Mouse (Mus musculus): ENCODE measurements around the gene Otogl. TPM values are rescaled to one million over a fixed set of nuclear protein-coding genes. Genes with fewer than 3 reads are reported as not detected.
"Not testable (repeated sequence)": the region's sequence is repeated elsewhere in the genome, so short reads cannot be mapped to it uniquely, and the experiment has no call there.

Gene Otogl
- total RNA-seq, 2 experiments from 2014 or later: 0.42 TPM; not detected in 1

GRCm38 (mm10) chr10:107834452-107835239, 77.3 kb downstream of the Otogl start:
- ATAC-seq (replicated peaks; ENCODE audit: low FRiP score, poor library complexity, severe bottlenecking): no peak

- no peak for ATAC-seq (replicated peaks; ENCODE audit: low FRiP score, poor library complexity, severe bottlenecking)
Observed at GRCm38 (mm10) chr10:107829151-107829550, 82.8 kb downstream of the Otogl start.

- ATAC-seq (replicated peaks; ENCODE audit: low FRiP score, poor library complexity, severe bottlenecking): no peak
Observed at GRCm38 (mm10) chr10:107813814-107814483, 98.0 kb downstream of the Otogl start.

- ATAC-seq (replicated peaks; ENCODE audit: low FRiP score, poor library complexity, severe bottlenecking): no peak
Observed at GRCm38 (mm10) chr10:107810649-107811398, 101.1 kb downstream of the Otogl start.

- ATAC-seq (replicated peaks; ENCODE audit: low FRiP score, poor library complexity, severe bottlenecking): no peak
Observed at GRCm38 (mm10) chr10:107805203-107805602, 106.7 kb downstream of the Otogl start.

GRCm38 (mm10) chr10:107804285-107804684, 107.6 kb downstream of the Otogl start:
- not testable (repeated sequence) for ATAC-seq (replicated peaks; ENCODE audit: low FRiP score, poor library complexity, severe bottlenecking)

GRCm38 (mm10) chr10:107799671-107800353, 112.1 kb downstream of the Otogl start:
- no peak for ATAC-seq (replicated peaks; ENCODE audit: low FRiP score, poor library complexity, severe bottlenecking)

- no peak for ATAC-seq (replicated peaks; ENCODE audit: low FRiP score, poor library complexity, severe bottlenecking)
Observed at GRCm38 (mm10) chr10:107794812-107795756, 116.8 kb downstream of the Otogl start.

GRCm38 (mm10) chr10:107792491-107792890, 119.4 kb downstream of the Otogl start:
- no peak for ATAC-seq (replicated peaks; ENCODE audit: low FRiP score, poor library complexity, severe bottlenecking)

GRCm38 (mm10) chr10:107779548-107779947, 132.4 kb downstream of the Otogl start:
- ATAC-seq (replicated peaks; ENCODE audit: low FRiP score, poor library complexity, severe bottlenecking): no peak

GRCm38 (mm10) chr10:107759624-107760023, 152.3 kb downstream of the Otogl start:
- no peak for ATAC-seq (replicated peaks; ENCODE audit: low FRiP score, poor library complexity, severe bottlenecking)

- no peak for ATAC-seq (replicated peaks; ENCODE audit: low FRiP score, poor library complexity, severe bottlenecking)
Observed at GRCm38 (mm10) chr10:107753471-107753870, 158.5 kb downstream of the Otogl start.

- no peak for ATAC-seq (replicated peaks; ENCODE audit: low FRiP score, poor library complexity, severe bottlenecking)
Observed at GRCm38 (mm10) chr10:107752351-107753143, 159.4 kb downstream of the Otogl start.

GRCm38 (mm10) chr10:107751944-107752343, 160.0 kb downstream of the Otogl start:
- no peak for ATAC-seq (replicated peaks; ENCODE audit: low FRiP score, poor library complexity, severe bottlenecking)

GRCm38 (mm10) chr10:107747566-107747965, 164.4 kb downstream of the Otogl start:
- no peak for ATAC-seq (replicated peaks; ENCODE audit: low FRiP score, poor library complexity, severe bottlenecking)

- ATAC-seq (replicated peaks; ENCODE audit: low FRiP score, poor library complexity, severe bottlenecking): no peak
Observed at GRCm38 (mm10) chr10:107746717-107747116, 165.2 kb downstream of the Otogl start.

GRCm38 (mm10) chr10:107739815-107740214, 172.1 kb downstream of the Otogl start:
- ATAC-seq (replicated peaks; ENCODE audit: low FRiP score, poor library complexity, severe bottlenecking): no peak

- ATAC-seq (replicated peaks; ENCODE audit: low FRiP score, poor library complexity, severe bottlenecking): no peak
Observed at GRCm38 (mm10) chr10:107737743-107738142, 174.2 kb downstream of the Otogl start.
